Mouse (Mus musculus) brain, adult 2 months (tissue): ENCODE results near the gene Plp2.

ENCODE experiments used
- DNase-seq: peaks from one replicate; pipeline ENCODE4 v3.0.0; 2011; ENCODE audit warnings: low read depth, low spot score

Gene Plp2

GRCm38 (mm10) chrX:7662936-7663335 lies 8.3 kb downstream of the Plp2 start:
- no peak for DNase-seq

- no peak for DNase-seq
Observed at GRCm38 (mm10) chrX:7661086-7661485, 10.1 kb downstream of the Plp2 start.

- DNase-seq = no peak
Observed at GRCm38 (mm10) chrX:7658785-7659589, 12.2 kb downstream of the Plp2 start.

GRCm38 (mm10) chrX:7658031-7658784 lies 13.0 kb downstream of the Plp2 start:
- no peak for DNase-seq

- peak; percentile 31 for DNase-seq
Observed at GRCm38 (mm10) chrX:7657221-7657639, 14.0 kb downstream of the Plp2 start, which contains the start of gene Prickle3. Gene Prickle3, plus strand, starts transcription at chrX:7657260.

GRCm38 (mm10) chrX:7648671-7649304 lies 22.4 kb downstream of the Plp2 start:
- DNase-seq = peak; percentile 92

- DNase-seq = peak; percentile 85
Observed at GRCm38 (mm10) chrX:7645349-7645748, 25.8 kb downstream of the Plp2 start.

- DNase-seq = peak; percentile 61
Observed at GRCm38 (mm10) chrX:7640785-7641184, 30.4 kb downstream of the Plp2 start.

GRCm38 (mm10) chrX:7639536-7640325 lies 31.5 kb downstream of the Plp2 start:
- DNase-seq = peak; percentile 80

- DNase-seq = peak; percentile 94
Observed at GRCm38 (mm10) chrX:7638401-7639091, 32.6 kb downstream of the Plp2 start, which contains the start of gene Syp. Gene Syp, plus strand, starts transcription at chrX:7638471.

GRCm38 (mm10) chrX:7635101-7635500 lies 36.1 kb downstream of the Plp2 start:
- DNase-seq = peak; percentile 85

- no peak for DNase-seq
Observed at GRCm38 (mm10) chrX:7632560-7632959, 38.6 kb downstream of the Plp2 start.
